Mouse (Mus musculus): ENCODE results near the gene Gm10518. TPM values are rescaled to one million over a fixed set of nuclear protein-coding genes. Genes with fewer than 3 reads are reported as not detected.
"Not testable (repeated sequence)": the region's sequence is repeated elsewhere in the genome, so short reads cannot be mapped to it uniquely, and the experiment has no call there.

Gene Gm10518
- polyA plus RNA-seq, 1 experiment from 2014 or later, result 0.13 TPM

DNA sequence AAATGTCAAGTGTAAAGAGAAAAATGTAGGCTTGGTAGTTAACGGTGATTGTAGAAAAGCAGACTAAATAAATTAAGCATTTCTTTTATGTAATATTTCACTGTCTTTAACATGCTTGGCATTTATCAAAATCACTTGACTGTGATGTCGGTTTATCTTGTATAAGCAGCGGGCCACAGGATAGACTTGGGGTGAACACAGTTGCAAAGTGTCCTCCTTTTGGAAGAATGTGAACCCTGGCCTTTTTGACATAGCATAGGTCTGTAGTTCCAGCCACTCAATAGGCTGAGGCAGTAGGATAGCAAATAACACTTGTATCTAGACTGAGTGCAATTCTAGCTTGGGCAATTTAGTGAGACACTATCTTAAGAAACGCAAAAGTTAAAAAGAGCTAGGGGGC is 4.3 kb downstream of the Gm10518 start:
- Histone ChIP-seq H3K27me3 (no peaks in the 10 kb centered on the region), H3K9me3 (no peaks in the 10 kb centered on the region), H3K9ac (no peak overlapping the region), H3K4me1 (0 out of 2 replicates have a peak, but pooled peaks cover under 1% of the 10 kb centered on the region), H3K4me2 (replicated peaks) (no peak overlapping the region), H3K36me3 (no peaks in the 10 kb centered on the region), H3K4me3 (no peak overlapping the region), H3K27ac (no peak overlapping the region)
- 78% methylated on average over 4 of the region's 4 CpGs for WGBS
- ATAC-seq (ENCODE audit: low FRiP score, low read depth), result no peak

DNA sequence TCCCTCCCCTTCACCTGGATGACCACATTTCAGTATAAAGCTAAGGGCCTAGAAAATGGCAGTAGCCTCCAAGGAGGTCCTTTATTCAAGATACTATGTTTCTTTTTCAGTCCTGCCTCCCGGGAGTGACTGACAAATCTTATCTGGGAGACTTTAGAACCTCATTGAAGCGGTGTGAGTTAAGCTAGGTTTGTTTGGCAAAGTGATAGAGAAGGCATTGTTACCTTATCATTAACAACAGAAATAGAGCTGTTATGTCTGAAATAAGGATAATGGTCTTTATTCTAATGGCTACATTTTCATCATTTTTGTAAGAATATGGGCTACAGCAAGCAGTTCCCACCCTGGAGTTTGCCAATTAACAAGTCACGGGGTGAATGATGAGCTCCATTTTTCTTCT is 5.1 kb downstream of the Gm10518 start:
- Histone ChIP-seq H3K4me2 (replicated peaks) (no peak overlapping the region), H3K36me3 (no peaks in the 10 kb centered on the region), H3K4me3 (no peak overlapping the region), H3K27me3 (no peaks in the 10 kb centered on the region), H3K9me3 (no peaks in the 10 kb centered on the region), H3K4me1 (no peaks in the 10 kb centered on the region), H3K27ac (no peak overlapping the region), H3K9ac (no peak overlapping the region)
- WGBS, result 77% methylated on average over 3 of the region's 3 CpGs
- ATAC-seq (ENCODE audit: low FRiP score, low read depth), result no peak

DNA sequence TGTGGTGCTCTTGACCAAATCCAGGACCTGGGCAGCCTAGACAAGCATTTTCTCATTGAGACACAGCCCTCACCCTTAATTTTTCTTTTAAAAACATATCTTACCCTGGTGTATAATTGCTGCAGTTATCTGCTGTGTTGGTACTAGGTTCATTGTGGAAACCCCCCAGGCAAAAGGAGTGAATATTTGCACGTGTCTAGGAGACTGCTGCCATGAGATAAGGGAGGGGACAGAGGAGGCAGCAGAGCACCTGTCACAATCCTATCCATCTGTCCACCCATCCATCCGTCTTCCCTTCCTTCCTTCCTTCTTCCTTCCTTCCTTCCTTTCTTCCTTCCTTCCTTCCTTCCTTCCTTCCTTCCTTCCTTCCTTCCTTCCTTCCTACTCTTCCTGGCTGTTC is 10.2 kb downstream of the Gm10518 start:
- WGBS, result 55% methylated on average over 2 of the region's 2 CpGs
- peaks cover 10% of the 10 kb centered on the region; the same call in 1 of the 2 replicates for H3K9me3 ChIP-seq
- H3K9ac ChIP-seq, result no peak overlapping the region
- no peaks in the 10 kb centered on the region for H3K4me1 ChIP-seq
- H3K4me2 ChIP-seq (replicated peaks), result no peak overlapping the region
- H3K27me3 ChIP-seq, result no peaks in the 10 kb centered on the region
- no peak overlapping the region for H3K27ac ChIP-seq
- no peak overlapping the region for H3K4me3 ChIP-seq
- no peaks in the 10 kb centered on the region for H3K36me3 ChIP-seq
- no peak for ATAC-seq (ENCODE audit: low FRiP score, low read depth)

DNA sequence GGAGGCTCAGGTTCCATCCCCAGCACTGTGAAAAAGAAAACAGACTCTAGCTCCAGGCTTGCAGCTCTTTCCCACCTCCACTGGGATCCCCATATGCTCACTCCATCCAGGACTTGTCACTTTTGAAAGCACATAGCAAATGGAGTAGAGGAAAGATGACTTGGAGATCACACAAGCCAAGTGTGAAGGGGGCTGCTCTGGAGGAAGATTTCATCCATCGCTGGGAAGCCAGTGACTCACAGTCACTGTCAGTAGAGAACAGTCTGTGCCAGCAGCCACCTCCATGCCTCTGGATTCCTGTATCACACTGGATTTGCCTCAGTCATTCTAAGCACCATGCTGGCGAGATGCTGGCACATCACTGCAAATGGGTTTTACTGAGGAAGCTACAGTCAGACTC is 11.4 kb downstream of the Gm10518 start:
- H3K27ac ChIP-seq, result no peak overlapping the region
- no peaks in the 10 kb centered on the region for H3K4me1 ChIP-seq
- no peak overlapping the region for H3K4me3 ChIP-seq
- H3K27me3 ChIP-seq, result no peaks in the 10 kb centered on the region
- no peak overlapping the region for H3K4me2 ChIP-seq (replicated peaks)
- 86% methylated on average over 2 of the region's 2 CpGs for WGBS
- no peak overlapping the region for H3K9ac ChIP-seq
- no peaks in the 10 kb centered on the region for H3K36me3 ChIP-seq
- no peak for ATAC-seq (ENCODE audit: low FRiP score, low read depth)
- peaks cover 10% of the 10 kb centered on the region; the same call in 1 of the 2 replicates for H3K9me3 ChIP-seq

DNA sequence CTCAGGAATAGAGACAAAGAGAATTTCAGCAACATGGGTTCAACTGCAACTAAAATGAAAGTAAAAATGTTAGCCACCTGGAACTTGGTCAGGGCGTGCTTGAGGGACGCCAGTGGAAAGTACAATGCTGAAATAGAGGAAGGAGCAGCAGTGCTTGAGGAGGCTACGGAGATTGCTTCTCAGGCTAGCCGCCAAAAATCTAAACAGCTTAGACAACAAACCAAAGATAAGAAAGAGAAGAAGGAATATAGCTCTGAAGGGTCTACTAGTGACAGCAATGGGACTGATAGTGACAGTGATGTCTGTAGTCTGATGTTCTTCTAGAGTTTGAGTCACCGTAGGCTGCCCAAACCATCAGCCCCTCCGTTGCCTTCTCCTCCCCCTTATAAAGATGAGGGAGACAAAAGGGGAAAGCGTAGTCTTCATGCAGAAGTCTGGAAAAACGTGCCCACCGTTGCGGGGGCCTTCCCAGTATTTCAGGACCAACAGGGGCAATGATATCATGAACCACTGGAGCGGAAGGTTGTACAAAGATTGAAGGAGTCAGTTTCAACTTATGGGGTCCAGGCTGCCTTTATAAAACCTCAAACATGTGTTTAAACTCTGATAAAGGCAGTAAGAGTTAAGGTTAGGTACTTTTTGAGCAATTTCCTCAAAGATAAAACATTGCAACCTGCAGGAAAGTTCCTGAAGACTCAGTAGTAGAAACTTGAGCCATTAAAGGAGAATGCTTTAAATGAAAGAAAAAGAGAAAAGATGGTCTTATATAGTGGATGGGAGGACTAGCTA is 15.5 kb downstream of the Gm10518 start:
- H3K4me2 ChIP-seq (replicated peaks); H3K36me3 ChIP-seq; H3K27me3 ChIP-seq; H3K27ac ChIP-seq; H3K4me3 ChIP-seq; H3K4me1 ChIP-seq; H3K9ac ChIP-seq; ATAC-seq (ENCODE audit: low FRiP score, low read depth): not testable (repeated sequence)
- H3K9me3 ChIP-seq, result peaks cover 10% of the 10 kb centered on the region
- 91% methylated on average over 11 of the region's 11 CpGs for WGBS

DNA sequence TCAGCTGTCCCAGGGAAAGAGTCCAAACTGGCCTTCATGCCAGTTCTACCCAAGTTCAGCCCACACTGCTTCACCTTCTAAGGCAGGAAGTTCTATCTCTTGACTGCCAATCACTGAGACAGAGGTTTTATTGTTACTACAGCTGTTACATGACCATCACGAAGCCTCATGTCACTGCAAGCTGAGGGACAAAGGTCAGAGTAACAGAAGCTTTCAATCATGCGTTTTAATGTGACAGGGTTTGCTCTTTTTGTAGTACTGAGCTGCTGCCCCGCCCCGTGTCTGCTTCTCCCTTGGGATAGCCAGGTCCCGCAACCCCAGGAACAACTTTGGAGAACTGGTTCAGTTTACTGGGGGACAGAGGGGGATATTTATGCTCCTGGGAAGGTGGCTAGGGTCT is 21.4 kb downstream of the Gm10518 start:
- Histone ChIP-seq H3K4me3 (no peak overlapping the region), H3K36me3 (no peaks in the 10 kb centered on the region), H3K27me3 (no peaks in the 10 kb centered on the region), H3K4me1 (no peaks in the 10 kb centered on the region), H3K27ac (no peak overlapping the region), H3K4me2 (replicated peaks) (no peak overlapping the region), H3K9ac (no peak overlapping the region), H3K9me3 (no peaks in the 10 kb centered on the region; the same call in 1 of the 2 replicates)
- WGBS, result 74% methylated on average over 5 of the region's 5 CpGs
- ATAC-seq (ENCODE audit: low FRiP score, low read depth), result no peak

DNA sequence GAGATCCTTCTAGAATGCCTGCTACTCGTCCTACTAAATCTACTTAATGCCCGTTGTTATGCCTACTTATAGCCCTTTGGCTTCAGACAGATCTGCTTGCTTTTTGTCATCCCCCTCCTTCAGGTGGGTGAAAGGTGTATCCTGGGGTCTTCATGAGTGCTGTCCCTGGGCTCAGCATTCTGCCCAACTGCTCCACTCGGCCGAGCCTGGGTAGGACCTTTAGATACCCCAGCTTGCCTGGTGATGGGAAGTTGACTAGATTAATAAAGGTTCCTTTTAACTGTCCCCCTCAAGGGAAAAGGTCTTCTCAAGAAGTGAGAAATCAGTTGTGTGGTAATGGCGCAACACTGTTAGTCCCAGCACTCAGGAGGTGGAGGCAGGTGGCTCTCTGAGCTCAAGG is 24.9 kb downstream of the Gm10518 start:
- Histone ChIP-seq H3K27ac (no peak overlapping the region), H3K4me3 (no peak overlapping the region), H3K4me2 (replicated peaks) (no peak overlapping the region), H3K27me3 (no peaks in the 10 kb centered on the region), H3K4me1 (no peaks in the 10 kb centered on the region), H3K9me3 (no peaks in the 10 kb centered on the region), H3K36me3 (no peaks in the 10 kb centered on the region), H3K9ac (no peak overlapping the region)
- 91% methylated on average over 5 of the region's 5 CpGs for WGBS
- no peak for ATAC-seq (ENCODE audit: low FRiP score, low read depth)

DNA sequence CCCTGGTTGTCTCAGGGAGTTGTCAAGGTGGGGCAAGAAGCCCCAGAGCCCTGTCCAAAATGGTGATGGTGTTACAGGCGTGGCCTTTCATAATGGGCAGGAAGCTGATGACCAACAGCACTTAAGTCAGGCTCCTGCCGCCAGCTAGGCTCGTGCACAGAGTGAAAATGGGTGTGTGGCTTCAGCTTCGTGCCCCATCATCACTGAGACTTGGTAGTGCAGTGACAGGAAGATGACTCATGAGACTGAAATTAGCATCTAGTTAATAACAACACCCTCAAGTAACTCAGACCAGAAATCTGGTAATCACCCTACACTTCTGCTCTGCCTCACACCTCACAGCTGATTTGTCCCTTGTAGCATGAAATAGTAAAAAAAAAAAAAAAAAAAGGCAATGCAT is 25.7 kb downstream of the Gm10518 start:
- Histone ChIP-seq H3K4me2 (replicated peaks) (no peak overlapping the region), H3K9me3 (no peaks in the 10 kb centered on the region), H3K4me1 (no peaks in the 10 kb centered on the region), H3K9ac (no peak overlapping the region), H3K27me3 (no peaks in the 10 kb centered on the region), H3K36me3 (no peaks in the 10 kb centered on the region), H3K4me3 (no peak overlapping the region), H3K27ac (no peak overlapping the region)
- ATAC-seq (ENCODE audit: low FRiP score, low read depth), result no peak
- WGBS, result 69% methylated on average over 4 of the region's 4 CpGs

DNA sequence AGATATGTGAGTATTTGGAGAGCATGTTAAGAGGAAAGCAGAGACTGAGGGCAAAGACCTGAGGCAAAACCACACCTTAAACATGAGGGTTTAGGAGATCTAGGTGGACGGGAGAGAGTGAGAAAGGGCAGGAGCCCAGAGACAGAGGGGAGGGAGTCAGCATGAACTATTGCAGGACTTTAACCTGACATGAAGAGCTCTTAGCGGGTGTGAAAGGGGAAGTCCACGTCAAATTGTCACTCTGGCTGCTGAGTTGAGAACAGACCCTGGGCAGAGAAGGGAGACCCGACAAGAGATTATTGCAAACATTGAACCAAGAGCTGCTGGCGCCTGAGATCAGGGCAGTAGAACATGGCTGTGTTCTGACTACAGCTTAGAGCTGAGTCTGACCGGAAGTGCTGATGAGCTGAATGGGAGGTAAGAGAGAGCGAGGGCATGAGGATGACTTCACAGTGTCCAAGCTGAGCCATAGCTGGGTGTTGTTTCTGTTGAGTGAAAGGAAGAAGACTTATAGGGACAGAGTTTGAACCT is 29.6 kb downstream of the Gm10518 start:
- Histone ChIP-seq H3K4me2 (replicated peaks) (no peak overlapping the region), H3K36me3 (no peaks in the 10 kb centered on the region), H3K27ac (no peak overlapping the region), H3K27me3 (no peaks in the 10 kb centered on the region), H3K4me1 (no peaks in the 10 kb centered on the region), H3K9ac (no peak overlapping the region), H3K9me3 (peaks cover 11% of the 10 kb centered on the region), H3K4me3 (no peak overlapping the region)
- no peak for ATAC-seq (ENCODE audit: low FRiP score, low read depth)
- WGBS, result 69% methylated on average over 7 of the region's 7 CpGs

DNA sequence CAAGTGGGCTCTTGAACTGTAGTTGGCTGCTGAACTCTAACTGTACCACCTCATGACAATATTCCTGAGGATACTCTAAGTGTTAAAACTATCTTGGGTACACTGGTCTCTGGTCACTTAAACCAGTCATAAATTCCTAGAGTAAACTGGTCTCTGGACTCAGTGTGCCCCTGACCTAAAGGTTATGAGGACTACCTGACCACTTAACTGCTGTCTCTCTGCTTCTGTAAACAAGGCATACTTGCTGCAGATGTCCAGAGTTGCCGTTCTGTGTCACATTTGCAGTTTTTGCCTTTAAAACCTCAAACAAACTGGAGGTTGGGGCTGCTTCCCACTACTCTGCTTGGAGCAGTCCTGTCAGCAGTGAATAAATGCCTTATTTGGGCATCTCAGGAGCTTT is 30.4 kb downstream of the Gm10518 start:
- H3K27me3 ChIP-seq, result no peaks in the 10 kb centered on the region
- H3K4me2 ChIP-seq (replicated peaks), result no peak overlapping the region
- WGBS, result 81% methylated on average over 1 of the region's 1 CpGs
- no peaks in the 10 kb centered on the region for H3K4me1 ChIP-seq
- H3K9ac ChIP-seq, result no peak overlapping the region
- H3K36me3 ChIP-seq, result no peaks in the 10 kb centered on the region
- H3K27ac ChIP-seq, result no peak overlapping the region
- H3K9me3 ChIP-seq, result peaks cover 11% of the 10 kb centered on the region
- no peak for ATAC-seq (ENCODE audit: low FRiP score, low read depth)
- no peak overlapping the region for H3K4me3 ChIP-seq

DNA sequence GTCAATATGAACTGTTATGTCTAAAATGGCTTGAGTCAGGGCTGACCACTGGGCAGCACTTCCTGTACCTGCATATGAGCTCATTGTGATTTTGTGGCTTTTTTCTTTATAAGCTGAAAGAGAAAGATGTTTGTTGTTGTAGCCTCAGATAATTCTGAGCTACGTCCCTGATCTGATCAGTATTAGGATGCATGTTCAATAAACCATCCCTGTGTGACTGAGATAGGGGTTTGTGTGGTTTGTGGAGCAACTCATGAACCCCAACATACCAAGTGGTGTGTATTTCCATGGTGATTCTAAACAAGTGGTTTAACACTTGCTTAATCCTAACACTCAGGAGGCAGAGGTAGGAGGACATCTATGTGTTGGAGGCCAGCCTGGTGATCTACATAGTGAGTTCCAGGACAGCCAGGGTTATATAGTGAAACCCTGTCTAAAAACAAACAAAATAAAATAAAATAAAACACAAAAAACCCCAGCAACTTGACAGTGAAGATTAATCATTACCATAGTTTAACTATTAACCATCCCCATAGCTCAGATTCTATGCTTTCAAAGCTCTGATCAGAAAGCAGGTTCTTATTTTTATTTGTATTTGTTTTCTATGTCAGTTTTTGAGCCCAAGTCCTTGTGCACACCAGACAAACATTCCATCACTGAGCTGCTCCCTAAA is 32.7 kb downstream of the Gm10518 start:
- Histone ChIP-seq H3K27me3 (no peaks in the 10 kb centered on the region), H3K9me3 (peaks cover 11% of the 10 kb centered on the region), H3K9ac (no peak overlapping the region), H3K4me2 (replicated peaks) (no peak overlapping the region), H3K27ac (no peak overlapping the region), H3K4me1 (no peaks in the 10 kb centered on the region), H3K4me3 (no peak overlapping the region), H3K36me3 (no peaks in the 10 kb centered on the region)
- ATAC-seq (ENCODE audit: low FRiP score, low read depth), result no peak
- 88% methylated on average over 1 of the region's 1 CpGs for WGBS

DNA sequence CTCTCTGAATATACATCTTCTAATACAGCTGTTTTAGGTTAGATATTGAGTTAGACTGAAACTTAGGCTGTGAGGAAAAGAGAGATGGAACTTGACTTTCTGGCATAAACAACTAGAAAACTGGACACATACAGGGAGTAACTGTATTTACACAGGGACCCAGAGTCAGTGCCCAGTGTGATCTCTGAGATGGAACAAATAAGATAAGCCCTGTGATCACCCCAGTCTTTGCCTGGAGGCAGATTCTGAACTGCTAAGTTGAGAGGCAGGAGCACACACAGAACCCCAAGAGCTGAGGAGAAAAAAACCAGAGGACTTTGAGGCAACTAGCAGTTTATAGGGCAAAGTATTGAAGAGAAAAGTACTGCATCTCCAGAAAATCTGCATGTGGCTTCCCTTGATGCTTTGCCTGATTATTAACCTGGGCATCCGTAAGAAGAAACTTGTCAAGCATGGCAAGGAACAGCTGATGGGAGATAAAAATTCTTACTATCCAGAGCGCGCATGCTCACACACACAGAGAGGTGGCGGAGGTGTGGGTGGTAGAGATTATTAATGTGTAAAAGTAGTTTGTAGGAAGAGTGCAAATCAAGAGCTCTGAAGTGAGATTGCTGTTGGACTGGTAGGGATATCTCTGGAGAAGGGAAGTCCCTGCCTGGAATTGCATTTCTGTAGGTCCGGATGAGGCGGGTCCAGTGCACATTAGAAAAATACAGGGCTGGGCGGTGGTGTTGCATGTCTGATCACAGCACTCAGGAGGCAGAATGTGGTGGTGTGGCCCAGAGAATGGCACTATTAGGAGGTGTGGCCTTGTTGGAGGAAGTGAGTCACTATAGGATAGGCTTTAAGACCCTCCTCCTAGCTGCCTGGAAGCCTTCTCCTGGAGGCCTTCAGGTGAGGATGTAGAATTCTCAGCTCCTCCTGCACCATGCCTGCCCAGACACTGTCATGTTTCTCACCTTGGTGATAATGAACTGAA is 33.5 kb downstream of the Gm10518 start:
- no peak overlapping the region for H3K4me3 ChIP-seq
- no peak for ATAC-seq (ENCODE audit: low FRiP score, low read depth)
- H3K9ac ChIP-seq, result no peak overlapping the region
- no peak overlapping the region for H3K27ac ChIP-seq
- no peak overlapping the region for H3K4me2 ChIP-seq (replicated peaks)
- 91% methylated on average over 7 of the region's 7 CpGs for WGBS
- H3K27me3 ChIP-seq, result no peaks in the 10 kb centered on the region
- H3K4me1 ChIP-seq, result no peaks in the 10 kb centered on the region
- H3K9me3 ChIP-seq, result peaks cover 11% of the 10 kb centered on the region
- H3K36me3 ChIP-seq, result no peaks in the 10 kb centered on the region
